Mouse (Mus musculus) MEL (cell line): ENCODE data around the gene Elfn1. TPM values are rescaled to one million over a fixed set of nuclear protein-coding genes. Genes with fewer than 3 reads are reported as not detected.

Experiments
- DNase-seq: peaks from one replicate; pipeline ENCODE4 v3.0.0; 2011; ENCODE audit warnings: low read depth, low spot score
- H3K27ac ChIP-seq: 2 replicates; pipeline ENCODE4 v1.5.1; 2012; ENCODE audit warnings: low read depth, mild to moderate bottlenecking, control low read depth, low read length, moderate library complexity; ENCODE audit not compliant: control insufficient read depth
- H3K27me3 ChIP-seq, 2 experiments: fragments of 150-350 bp in 1 of 2; sonication (generic) in 1 of 2; 2 replicates each; pipeline ENCODE4 v1.6.1; 2012; ENCODE audit warnings: low read length in 2 of 2, mild to moderate bottlenecking in 2 of 2, improper control_type of control experiment in 1 of 2, moderate library complexity in 1 of 2; ENCODE audit not compliant: insufficient read depth in 2 of 2, control insufficient read depth in 1 of 2
- H3K36me3 ChIP-seq, 2 experiments: 2 replicates each; pipeline ENCODE4 v1.6.1; 2012 to 2014; ENCODE audit warnings: low read length in 2 of 2, improper control_type of control experiment in 1 of 2, inconsistent platforms in 1 of 2, mild to moderate bottlenecking in 1 of 2; ENCODE audit not compliant: insufficient read depth in 2 of 2, control insufficient read depth in 1 of 2
- H3K4me1 ChIP-seq, 2 experiments: fragments of 150-350 bp in 1 of 2; sonication (generic) in 1 of 2; 2 replicates each; pipeline ENCODE4 v1.6.1; 2012; ENCODE audit warnings: low read length in 2 of 2, improper control_type of control experiment in 1 of 2, mild to moderate bottlenecking in 1 of 2; ENCODE audit not compliant: insufficient read depth in 2 of 2, control insufficient read depth in 1 of 2
- H3K4me3 ChIP-seq, 2 experiments: fragments of 150-350 bp in 1 of 2; sonication (generic) in 1 of 2; 2 replicates each; pipeline ENCODE4 v1.5.1; 2012; ENCODE audit warnings: low read depth in 2 of 2, low read length in 2 of 2, mild to moderate bottlenecking in 2 of 2, moderate library complexity in 2 of 2, control low read depth in 1 of 2, improper control_type of control experiment in 1 of 2; ENCODE audit not compliant: control insufficient read depth in 1 of 2, insufficient read depth in 1 of 2
- H3K79me2 ChIP-seq: 2 replicates; pipeline ENCODE4 v1.6.1; 2012; ENCODE audit warnings: mild to moderate bottlenecking, low read length, moderate library complexity; ENCODE audit not compliant: control insufficient read depth, poor library complexity, insufficient read depth
- H3K9ac ChIP-seq: 2 replicates; pipeline ENCODE4 v1.6.1; 2012; ENCODE audit warnings: low read depth, mild to moderate bottlenecking, control low read depth, low read length, moderate library complexity; ENCODE audit not compliant: control insufficient read depth, poor library complexity, severe bottlenecking
- H3K9me3 ChIP-seq: fragments of 150-350 bp; sonication (generic); replicated peaks from 2 replicates; pipeline ENCODE4 v1.6.1; 2012; ENCODE audit warnings: mild to moderate bottlenecking, low read length, improper control_type of control experiment, moderate library complexity; ENCODE audit not compliant: insufficient read depth
- CHD1 ChIP-seq: IDR thresholded peaks from 2 replicates; pipeline ENCODE4 v1.6.1; 2012; ENCODE audit warnings: low read depth, mild to moderate bottlenecking, inconsistent platforms, low read length, improper control_type of control experiment
- EP300 ChIP-seq, 2 experiments: IDR thresholded peaks; 2 replicates each; pipeline ENCODE4 v1.6.1; 2011; ENCODE audit warnings: improper control_type of control experiment in 2 of 2, low read length in 2 of 2, low read depth in 1 of 2, mild to moderate bottlenecking in 1 of 2
- ETS1 ChIP-seq: IDR thresholded peaks from 2 replicates; pipeline ENCODE4 v1.6.1; 2012; ENCODE audit warnings: low read depth, mild to moderate bottlenecking, inconsistent platforms, low read length, improper control_type of control experiment, moderate library complexity
- GATA1 ChIP-seq: IDR thresholded peaks from 2 replicates; pipeline ENCODE4 v1.6.1; 2011; ENCODE audit warnings: low read depth, low read length, improper control_type of control experiment
- JUND ChIP-seq: IDR thresholded peaks from 2 replicates; pipeline ENCODE4 v1.6.1; 2011; ENCODE audit warnings: low read depth, mild to moderate bottlenecking, improper control_type of control experiment, low read length
- KAT2A ChIP-seq: conservative IDR thresholded peaks from 2 replicates; pipeline ENCODE4 v1.6.1; 2012; ENCODE audit warnings: low read depth, low read length, improper control_type of control experiment, inconsistent platforms
- MYB ChIP-seq: IDR thresholded peaks from 2 replicates; pipeline ENCODE4 v1.6.1; 2011; ENCODE audit warnings: mild to moderate bottlenecking, low read depth, low read length, improper control_type of control experiment
- MYC ChIP-seq: IDR thresholded peaks from 2 replicates; pipeline ENCODE4 v1.6.1; 2011; ENCODE audit warnings: low read depth, mild to moderate bottlenecking, low read length, improper control_type of control experiment, moderate library complexity
- POLR2AphosphoS5 ChIP-seq: IDR thresholded peaks from 2 replicates; pipeline ENCODE4 v1.6.1; 2012; ENCODE audit warnings: low read depth, borderline replicate concordance, mild to moderate bottlenecking, inconsistent platforms, low read length, moderate library complexity, mixed read lengths
- RCOR1 ChIP-seq: IDR thresholded peaks from 2 replicates; pipeline ENCODE4 v1.6.1; 2012; ENCODE audit warnings: low read depth, mild to moderate bottlenecking, inconsistent platforms, low read length, improper control_type of control experiment
- SIN3A ChIP-seq: IDR thresholded peaks from 2 replicates; pipeline ENCODE4 v1.6.1; 2012; ENCODE audit warnings: low read length, improper control_type of control experiment, inconsistent platforms
- TAL1 ChIP-seq: IDR thresholded peaks from 2 replicates; pipeline ENCODE4 v1.6.1; 2012; ENCODE audit warnings: mild to moderate bottlenecking, inconsistent platforms, low read length, moderate library complexity, mixed read lengths
- TBP ChIP-seq: IDR thresholded peaks from 2 replicates; pipeline ENCODE4 v1.8.0; 2011; ENCODE audit warnings: low read depth, low read length, improper control_type of control experiment
- TCF12 ChIP-seq: IDR thresholded peaks from 2 replicates; pipeline ENCODE4 v1.6.1; 2014; ENCODE audit warnings: low read depth, mild to moderate bottlenecking, inconsistent platforms, low read length, improper control_type of control experiment, moderate library complexity
- USF2 ChIP-seq, 2 experiments: IDR thresholded peaks; 2 replicates each; pipeline ENCODE4 v1.6.1; 2011 to 2012; ENCODE audit warnings: improper control_type of control experiment in 2 of 2, low read length in 2 of 2, borderline replicate concordance in 1 of 2, inconsistent platforms in 1 of 2, low read depth in 1 of 2, mild to moderate bottlenecking in 1 of 2; ENCODE audit not compliant: insufficient read depth in 1 of 2
- ZC3H11A ChIP-seq: IDR thresholded peaks from 2 replicates; pipeline ENCODE4 v1.6.1; 2012; ENCODE audit warnings: low read depth, mild to moderate bottlenecking, inconsistent platforms, low read length, improper control_type of control experiment
- ZKSCAN1 ChIP-seq: IDR thresholded peaks from 2 replicates; pipeline ENCODE4 v1.6.1; 2012; ENCODE audit warnings: low read depth, mild to moderate bottlenecking, inconsistent platforms, low read length, improper control_type of control experiment, moderate library complexity
- ZMIZ1 ChIP-seq: IDR thresholded peaks from 2 replicates; pipeline ENCODE4 v1.6.1; 2012; ENCODE audit warnings: low read depth, mild to moderate bottlenecking, inconsistent platforms, low read length, improper control_type of control experiment, moderate library complexity
- ZNF384 ChIP-seq: IDR thresholded peaks from 2 replicates; pipeline ENCODE4 v1.6.1; 2012; ENCODE audit warnings: low read depth, mild to moderate bottlenecking, inconsistent platforms, low read length, improper control_type of control experiment
- polyA plus RNA-seq, 2 experiments: library from polyadenylated mRNA; stranded (reverse) in 1 of 2; unstranded in 1 of 2; fragments of >175 nt in 1 of 2; fragments of >200 nt in 1 of 2; gene quantifications; 2 replicates each; pipeline versions ENCODE4 v1.2.1 to v1.2.4; 2012; ENCODE audit warnings: low replicate concordance in 2 of 2, low read depth in 1 of 2; ENCODE audit not compliant: insufficient read length in 2 of 2, insufficient read depth in 1 of 2, missing spikeins in 1 of 2
- total RNA-seq: library from RNA; depleted of rRNA; stranded (reverse); fragments of 300-350 nt; gene quantifications from 2 replicates; pipeline ENCODE4 v1.2.3, GENCODE M21; 2012

Gene Elfn1
- total and polyA plus RNA-seq, 3 experiments: 0.08 TPM; not detected in 2

GRCm38 (mm10) chr5:140012286-140012967, 104.7 kb downstream of the Elfn1 start:
- H3K9ac ChIP-seq: no peak overlapping the region
- TF ChIP-seq ETS1: peak; percentile 55; the same call in 1 of the 2 replicates
- TF ChIP-seq ZC3H11A: no peak
- TF ChIP-seq SIN3A: peak; percentile 58; the same call in 1 of the 2 replicates
- TF ChIP-seq EP300 (IDR thresholded peaks at IDR 0.05; ENCODE audit: low read depth in 1 of 2, low read length in 2 of 2): peak; percentile 30 to 48; a peak in 2 of 4 replicates
- no peak for TF ChIP-seq MYC
- 0 out of 2 replicates have a peak, but pooled peaks have one; percentile 21 for TF ChIP-seq TCF12
- no peak for TF ChIP-seq CHD1
- peak; percentile 54 for TF ChIP-seq GATA1
- TF ChIP-seq POLR2AphosphoS5: no peak
- no peak for TF ChIP-seq JUND
- peaks cover 0 to 2% of the 10 kb centered on the region in 2 experiments; a peak in 1 of 4 replicates for H3K36me3 ChIP-seq
- no peak overlapping the region for H3K27ac ChIP-seq
- H3K4me1 ChIP-seq: peaks cover 0 to 8% of the 10 kb centered on the region in 2 experiments; a peak in 2 of 4 replicates
- H3K4me3 ChIP-seq: no peak overlapping the region
- no peaks in the 10 kb centered on the region for H3K9me3 ChIP-seq
- DNase-seq: peak; percentile 59
- no peaks in the 10 kb centered on the region for H3K79me2 ChIP-seq
- H3K27me3 ChIP-seq: no peaks in the 10 kb centered on the region

GRCm38 (mm10) chr5:140013652-140014051, 105.9 kb downstream of the Elfn1 start:
- Histone ChIP-seq H3K36me3 (peaks cover 0 to 2% of the 10 kb centered on the region in 2 experiments; a peak in 1 of 4 replicates), H3K27ac (no peak overlapping the region), H3K79me2 (no peaks in the 10 kb centered on the region), H3K9ac (no peak overlapping the region), H3K4me3 (no peak overlapping the region), H3K9me3 (no peaks in the 10 kb centered on the region), H3K4me1 (peaks cover 0 to 8% of the 10 kb centered on the region in 2 experiments; a peak in 2 of 4 replicates), H3K27me3 (no peaks in the 10 kb centered on the region)
- TF ChIP-seq TBP (no peak), ZNF384 (no peak), SIN3A (no peak), USF2 (IDR thresholded peaks at IDR 0.05; ENCODE audit: borderline replicate concordance in 1 of 2, insufficient read depth in 1 of 2, low read depth in 1 of 2, low read length in 2 of 2) (no peak), TAL1 (no peak), MYB (no peak), ZMIZ1 (no peak), POLR2AphosphoS5 (no peak), ZKSCAN1 (no peak), KAT2A (no peak), GATA1 (no peak), RCOR1 (no peak), JUND (no peak)
- DNase-seq: no peak
